Mouse (Mus musculus) hindbrain, embryonic 11.5 days (tissue): ENCODE measurements at regions not wholly inside any gene's neighbourhood (a gene's known extent, or its start where the extent isn't known, plus 50 kb on each side); places are given as distances from the start of the nearest gene placed in this dataset.

Source experiments
- ATAC-seq: fragments of 200-750 bp; cut with Nextera tagmentation; 2 replicates; pipeline ENCODE4 v1.8.0; 2017; ENCODE audit warnings: mild to moderate bottlenecking, moderate TSS enrichment, moderate library complexity; ENCODE audit not compliant: low FRiP score
- DNase-seq: peaks from one replicate; pipeline ENCODE4 v3.0.0-alpha.2; 2015; ENCODE audit warnings: low spot score
- H3K27ac ChIP-seq: fragments of 300-500 bp; sonication (generic); 2 replicates; pipeline ENCODE4 v1.5.1; 2014; ENCODE audit warnings: mild to moderate bottlenecking, low read depth, low read length
- H3K27me3 ChIP-seq: fragments of 300-500 bp; sonication (generic); 2 replicates; pipeline ENCODE4 v1.6.1; 2014; ENCODE audit warnings: mild to moderate bottlenecking, low read length, moderate library complexity, mixed read lengths; ENCODE audit not compliant: control insufficient read depth, insufficient read depth
- H3K36me3 ChIP-seq: fragments of 300-500 bp; sonication (generic); 2 replicates; pipeline ENCODE4 v1.6.1; 2014; ENCODE audit warnings: mild to moderate bottlenecking, low read length, moderate library complexity, mixed read lengths; ENCODE audit not compliant: control insufficient read depth, insufficient read depth
- H3K4me1 ChIP-seq: fragments of 300-500 bp; sonication (generic); replicated peaks from 2 replicates; pipeline ENCODE4 v1.6.1; 2014; ENCODE audit warnings: low read length, mixed read lengths; ENCODE audit not compliant: control insufficient read depth, insufficient read depth
- H3K4me2 ChIP-seq: fragments of 300-500 bp; sonication (generic); replicated peaks from 2 replicates; pipeline ENCODE4 v1.6.1; 2014; ENCODE audit warnings: mild to moderate bottlenecking, low read depth, low read length
- H3K4me3 ChIP-seq: fragments of 300-500 bp; sonication (generic); 2 replicates; pipeline ENCODE4 v1.5.1; 2014; ENCODE audit warnings: low read depth, low read length
- H3K9ac ChIP-seq: fragments of 300-500 bp; sonication (generic); 2 replicates; pipeline ENCODE4 v1.6.1; 2014; ENCODE audit warnings: low read depth, low read length
- H3K9me3 ChIP-seq: fragments of 300-500 bp; sonication (generic); 2 replicates; pipeline ENCODE4 v1.6.1; 2016; ENCODE audit warnings: low read length; ENCODE audit not compliant: control insufficient read depth
- WGBS: fragments of 180-500 bp; shearing (Covaris S2); extraction: QIAGEN DNeasy Blood & Tissue Kit; methylation state at CpG from one replicate; pipeline ENCODE4 v1.1.7; 2014; 5-methylcytosine and 5-hydroxymethylcytosine counted together

DNA sequence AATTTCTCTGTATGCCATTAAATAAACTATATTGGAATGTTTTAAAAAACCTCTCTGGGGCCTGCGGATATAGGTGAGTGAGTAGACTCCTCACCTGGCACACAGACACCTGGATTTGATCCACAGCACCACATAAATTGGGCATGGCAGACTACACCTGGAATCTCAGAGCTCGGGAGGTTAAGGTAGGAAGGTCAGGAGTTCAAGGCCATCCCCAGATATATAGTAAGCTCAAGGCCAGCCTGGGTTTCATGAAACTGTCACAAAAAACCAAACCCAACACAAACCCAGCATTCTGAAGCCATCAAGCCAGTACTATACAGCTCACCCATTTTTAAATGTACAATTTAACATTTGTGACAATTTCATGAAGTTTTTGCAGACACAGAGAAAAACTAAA, 266.6 kb upstream of the Cxcr4 start:
- ATAC-seq (no peak), DNase-seq (no peak)
- Histone ChIP-seq H3K36me3 (no peaks in the 10 kb centered on the region), H3K4me2 (no peak overlapping the region), H3K4me3 (no peak overlapping the region), H3K27me3 (no peaks in the 10 kb centered on the region), H3K9me3 (no peaks in the 10 kb centered on the region), H3K27ac (no peak overlapping the region), H3K4me1 (no peaks in the 10 kb centered on the region; the same call in 1 of the 2 replicates), H3K9ac (no peak overlapping the region)
- 87% methylated on average over 2 of the region's 2 CpGs for WGBS

DNA sequence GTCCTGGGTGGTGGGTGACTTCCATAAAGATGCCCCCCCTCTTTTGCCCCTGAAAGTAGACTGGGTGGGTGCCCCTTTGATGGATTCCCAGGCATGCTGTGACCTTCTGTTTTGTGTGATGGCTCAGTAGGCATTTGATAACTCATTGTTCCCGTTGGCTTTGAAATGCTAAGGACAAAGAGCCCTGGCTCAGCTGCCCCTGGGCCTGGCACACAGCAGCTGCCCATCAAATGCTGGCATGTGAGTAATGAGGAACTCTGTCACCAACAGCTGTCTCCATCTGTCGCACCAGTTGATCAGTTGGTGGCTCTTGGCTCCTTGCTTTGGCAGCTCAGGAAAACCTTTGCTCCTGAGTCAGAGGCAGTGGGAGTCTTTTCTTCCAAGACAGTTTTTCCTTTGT, 264.8 kb upstream of the Cxcr4 start:
- DNase-seq (peak; percentile 16), ATAC-seq (no peak; the same call in 1 of the 2 replicates)
- WGBS, result 29% methylated on average over 2 of the region's 2 CpGs

DNA sequence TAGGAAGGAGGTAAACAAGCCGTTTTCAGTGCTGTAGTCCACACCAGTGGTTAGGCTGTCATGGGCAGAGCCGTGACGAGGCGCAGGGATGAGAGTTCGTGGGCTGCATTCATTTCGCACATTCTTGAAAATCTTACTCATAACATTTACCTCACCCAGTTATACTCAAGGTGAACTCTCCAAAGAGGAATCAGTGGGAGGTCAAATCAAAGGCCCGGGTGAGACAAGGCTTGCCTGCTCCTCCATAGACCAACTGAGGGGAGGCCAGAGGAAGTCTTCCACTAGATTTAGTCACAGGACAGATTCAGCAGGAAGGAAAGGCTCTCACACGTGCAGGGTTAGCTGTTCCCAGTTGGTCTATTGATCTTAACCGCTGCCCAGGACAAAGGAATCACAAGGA, 262.6 kb upstream of the Cxcr4 start:
- Histone ChIP-seq H3K4me3 (no peak overlapping the region), H3K27ac (no peak overlapping the region), H3K36me3 (no peaks in the 10 kb centered on the region), H3K27me3 (no peaks in the 10 kb centered on the region), H3K4me2 (no peak overlapping the region), H3K9ac (no peak overlapping the region), H3K9me3 (no peaks in the 10 kb centered on the region), H3K4me1 (no peaks in the 10 kb centered on the region)
- ATAC-seq, result no peak
- 54% methylated on average over 9 of the region's 9 CpGs for WGBS
- no peak for DNase-seq

More for the DNA sequence above, 264.8 kb upstream of the Cxcr4 start:
- Histone ChIP-seq H3K36me3 (no peaks in the 10 kb centered on the region), H3K27ac (no peak overlapping the region), H3K4me2 (no peak overlapping the region), H3K4me3 (no peak overlapping the region), H3K27me3 (no peaks in the 10 kb centered on the region), H3K9ac (no peak overlapping the region), H3K9me3 (no peaks in the 10 kb centered on the region), H3K4me1 (no peaks in the 10 kb centered on the region; the same call in 1 of the 2 replicates)

DNA sequence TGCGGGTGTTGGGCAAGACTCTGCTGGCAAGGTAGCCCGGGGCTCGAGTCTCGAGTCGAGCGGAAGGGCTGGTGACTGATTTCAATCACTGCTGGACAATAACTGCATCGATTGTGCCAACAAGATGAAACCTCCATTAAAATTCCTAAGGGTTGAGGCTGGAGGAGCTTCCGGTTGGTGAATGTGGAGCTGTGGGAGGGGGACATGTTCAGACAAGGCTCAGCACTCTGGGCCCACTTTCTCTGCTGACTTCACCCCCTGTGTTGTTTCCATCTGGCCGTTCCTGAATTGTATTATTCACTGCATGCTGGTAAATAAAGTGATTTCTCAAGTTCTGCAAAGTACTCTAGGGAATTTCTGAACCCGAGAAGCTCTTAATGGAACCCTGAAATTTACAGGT, 261.2 kb upstream of the Cxcr4 start:
- Histone ChIP-seq H3K4me2 (no peak overlapping the region), H3K4me3 (no peak overlapping the region), H3K27ac (no peak overlapping the region), H3K36me3 (no peaks in the 10 kb centered on the region), H3K27me3 (no peaks in the 10 kb centered on the region), H3K9me3 (no peaks in the 10 kb centered on the region), H3K9ac (no peak overlapping the region), H3K4me1 (no peaks in the 10 kb centered on the region)
- 90% methylated on average over 9 of the region's 10 CpGs for WGBS
- no peak for ATAC-seq
- no peak for DNase-seq

DNA sequence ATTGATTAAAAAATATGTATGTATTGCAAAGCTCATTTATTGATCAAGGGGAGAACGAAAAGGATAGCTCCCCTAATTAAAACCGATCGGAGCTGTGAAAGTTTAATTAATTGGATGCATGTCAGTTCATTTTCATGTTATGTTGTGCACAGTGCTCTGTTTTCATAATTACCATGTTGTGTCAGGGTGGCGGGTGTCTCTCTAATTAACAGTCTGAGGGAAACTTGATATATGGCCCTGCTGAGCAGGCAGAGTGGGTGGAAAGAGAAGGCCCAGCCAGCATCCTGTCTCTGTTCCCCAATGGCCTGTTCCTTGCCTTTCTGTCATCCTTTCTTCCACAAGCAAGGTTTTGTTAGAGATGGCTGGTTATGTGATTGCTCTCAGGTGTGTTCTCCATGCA, 245.3 kb upstream of the Cxcr4 start:
- no peak overlapping the region for H3K27ac ChIP-seq
- 83% methylated on average over 4 of the region's 4 CpGs for WGBS
- H3K4me2 ChIP-seq, result no peak overlapping the region
- no peak for DNase-seq
- no peak overlapping the region for H3K9ac ChIP-seq
- no peaks in the 10 kb centered on the region for H3K36me3 ChIP-seq
- H3K9me3 ChIP-seq, result no peaks in the 10 kb centered on the region
- ATAC-seq, result no peak
- H3K4me1 ChIP-seq, result no peaks in the 10 kb centered on the region
- no peak overlapping the region for H3K4me3 ChIP-seq
- no peaks in the 10 kb centered on the region for H3K27me3 ChIP-seq

DNA sequence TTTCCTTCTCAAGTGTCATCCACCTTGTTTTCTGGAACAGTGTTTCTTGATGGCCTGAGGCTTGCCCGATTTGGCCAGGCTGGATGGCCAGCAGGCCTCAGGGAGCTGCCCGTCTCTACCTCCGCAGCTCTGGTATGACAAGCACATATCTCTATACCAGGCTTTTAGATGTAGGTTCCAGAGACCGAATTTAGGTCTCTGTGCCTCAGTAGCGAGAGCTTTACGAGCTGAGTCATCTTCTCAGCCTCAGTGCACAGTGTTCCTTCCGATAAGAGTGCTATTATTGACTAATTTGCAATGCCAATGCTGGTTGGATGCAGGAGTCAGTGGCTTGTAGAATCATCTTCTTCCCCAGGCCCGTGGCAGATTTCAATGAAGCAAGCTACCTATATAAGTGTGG, 243.4 kb upstream of the Cxcr4 start:
- no peaks in the 10 kb centered on the region for H3K9me3 ChIP-seq
- no peak overlapping the region for H3K4me3 ChIP-seq
- ATAC-seq, result no peak
- no peak for DNase-seq
- H3K27ac ChIP-seq, result no peak overlapping the region
- H3K36me3 ChIP-seq, result no peaks in the 10 kb centered on the region
- no peaks in the 10 kb centered on the region for H3K4me1 ChIP-seq
- WGBS, result 90% methylated on average over 8 of the region's 8 CpGs
- no peak overlapping the region for H3K9ac ChIP-seq
- H3K4me2 ChIP-seq, result no peak overlapping the region
- H3K27me3 ChIP-seq, result no peaks in the 10 kb centered on the region

DNA sequence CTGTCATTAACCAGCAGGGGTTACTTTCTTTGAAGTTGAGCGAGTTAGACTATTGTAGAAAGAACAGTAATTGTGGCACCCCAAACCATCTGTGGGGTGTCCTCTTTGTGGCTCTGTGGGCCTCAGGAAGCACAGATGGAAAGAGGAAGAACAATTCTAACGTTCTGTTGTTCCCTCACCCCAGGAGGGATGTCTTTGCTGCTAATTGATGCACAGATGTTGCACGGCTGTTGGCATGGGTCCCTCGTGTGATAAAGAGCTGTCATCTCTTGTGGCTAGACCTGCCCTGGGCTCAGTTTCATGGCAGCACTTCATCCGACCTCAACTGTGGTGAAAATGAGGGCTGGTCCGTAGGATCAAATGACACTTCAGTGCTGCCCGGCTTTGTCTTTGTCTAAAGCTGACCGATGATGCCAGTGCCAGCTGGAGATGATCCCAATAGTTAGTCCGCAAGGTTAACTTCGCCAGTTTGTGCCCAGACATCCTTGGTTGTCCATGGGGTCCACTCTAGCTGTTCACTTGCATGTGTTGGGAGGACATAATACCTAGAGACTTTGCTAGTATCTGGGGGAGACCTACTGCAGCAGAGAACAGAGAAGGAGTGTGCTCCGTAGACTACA, 241.1 kb upstream of the Cxcr4 start:
- H3K9ac ChIP-seq, result no peak overlapping the region
- H3K36me3 ChIP-seq, result no peaks in the 10 kb centered on the region
- no peak overlapping the region for H3K4me3 ChIP-seq
- WGBS, result 43% methylated on average over 11 of the region's 11 CpGs
- DNase-seq (no peak), ATAC-seq (no peak)
- H3K27ac ChIP-seq, result no peak overlapping the region
- no peaks in the 10 kb centered on the region for H3K4me1 ChIP-seq
- H3K27me3 ChIP-seq, result no peaks in the 10 kb centered on the region
- no peaks in the 10 kb centered on the region for H3K9me3 ChIP-seq
- no peak overlapping the region for H3K4me2 ChIP-seq

DNA sequence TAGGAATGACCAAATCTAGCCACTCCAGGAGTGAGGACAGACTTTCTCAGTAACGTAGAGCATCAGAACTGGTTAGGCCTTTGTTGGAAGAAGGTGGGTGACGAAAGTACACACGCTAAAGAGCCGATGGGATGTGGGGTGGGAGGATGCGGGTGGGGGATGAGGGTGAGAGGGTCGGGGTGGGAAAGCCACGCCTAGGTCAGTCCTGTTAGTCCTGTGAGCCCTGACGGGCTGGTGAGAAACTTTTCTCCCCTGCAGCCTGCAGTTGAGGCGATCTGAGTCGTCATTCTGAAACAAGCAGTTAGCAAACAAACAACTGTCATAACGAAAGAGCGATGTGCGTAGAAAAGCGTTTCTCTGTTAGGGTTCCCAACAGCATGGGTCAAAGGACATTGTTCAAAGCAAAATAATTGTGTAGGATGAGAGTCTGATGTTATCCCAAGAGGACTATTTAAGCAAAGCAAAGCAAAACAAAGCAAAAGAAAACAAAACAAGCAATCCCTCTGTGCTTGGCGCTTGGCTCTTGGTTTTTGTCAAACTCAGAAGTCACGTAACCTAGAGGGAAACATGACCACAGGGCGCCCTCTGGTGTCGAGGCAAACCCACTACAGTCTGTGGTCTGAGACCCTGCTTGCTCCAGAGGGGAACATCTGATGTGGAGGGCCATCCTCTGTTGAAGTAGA, 240.2 kb upstream of the Cxcr4 start:
- no peak overlapping the region for H3K27ac ChIP-seq
- H3K4me3 ChIP-seq, result no peak overlapping the region
- WGBS, result 38% methylated on average over 18 of the region's 18 CpGs
- peak overlapping the region; percentile 40; the same call in 1 of the 2 replicates for H3K9ac ChIP-seq
- ATAC-seq (peak; percentile 60), DNase-seq (peak; percentile 89)
- no peaks in the 10 kb centered on the region for H3K4me1 ChIP-seq
- no peaks in the 10 kb centered on the region for H3K9me3 ChIP-seq
- H3K36me3 ChIP-seq, result no peaks in the 10 kb centered on the region
- peak overlapping the region; percentile 18 for H3K4me2 ChIP-seq
- H3K27me3 ChIP-seq, result no peaks in the 10 kb centered on the region

DNA sequence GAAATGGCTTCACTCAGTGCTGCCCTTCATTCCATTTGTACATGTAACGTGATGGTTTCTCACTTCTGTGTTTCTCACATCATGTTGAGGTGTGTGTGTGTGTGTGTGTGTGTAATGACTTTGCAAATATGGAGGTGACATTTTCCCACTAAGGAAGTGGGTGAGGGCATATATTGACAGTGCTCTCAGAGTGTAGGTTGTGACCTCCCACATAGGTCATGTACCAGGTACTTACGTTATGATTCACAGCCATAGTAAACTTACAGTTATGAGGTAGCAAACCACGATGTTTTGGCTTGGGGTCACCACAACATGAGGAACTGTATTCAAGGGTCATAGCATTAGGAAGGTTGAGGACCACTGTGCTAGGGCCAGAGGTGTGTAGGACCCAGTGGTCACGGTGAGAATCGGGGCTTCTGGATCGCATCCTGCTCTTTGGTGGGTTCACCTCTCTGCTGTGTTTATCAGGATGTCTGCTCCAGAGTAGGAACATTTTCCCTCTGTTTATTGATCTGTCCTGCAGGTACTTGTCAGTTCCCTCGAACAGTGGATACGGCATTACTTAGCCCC, 238.7 kb upstream of the Cxcr4 start:
- no peak overlapping the region for H3K4me3 ChIP-seq
- no peak for DNase-seq
- WGBS, result 89% methylated on average over 8 of the region's 8 CpGs
- no peaks in the 10 kb centered on the region for H3K36me3 ChIP-seq
- no peaks in the 10 kb centered on the region for H3K27me3 ChIP-seq
- no peak overlapping the region for H3K9ac ChIP-seq
- no peak overlapping the region for H3K4me2 ChIP-seq
- H3K27ac ChIP-seq, result no peak overlapping the region
- no peaks in the 10 kb centered on the region for H3K9me3 ChIP-seq
- no peak for ATAC-seq
- no peaks in the 10 kb centered on the region for H3K4me1 ChIP-seq
